Mouse (Mus musculus) neural tube, embryonic 14.5 days (tissue): ENCODE results near the gene Wdr26. TPM values are rescaled to one million over a fixed set of nuclear protein-coding genes. Genes with fewer than 3 reads are reported as not detected.

Experiments used
- ATAC-seq: fragments of 200-750 bp; cut with Nextera tagmentation; 2 replicates; pipeline ENCODE4 v1.8.0; 2017; ENCODE audit warnings: low read depth, mild to moderate bottlenecking, moderate TSS enrichment, moderate library complexity
- H3K27ac ChIP-seq: fragments of 300-500 bp; sonication (generic); 2 replicates; pipeline ENCODE4 v1.5.1; 2014; ENCODE audit warnings: low read depth, mild to moderate bottlenecking, control low read depth, low read length, moderate library complexity, mixed read lengths
- H3K27me3 ChIP-seq: fragments of 300-500 bp; sonication (generic); 2 replicates; pipeline ENCODE4 v1.6.1; 2014; ENCODE audit warnings: low read length; ENCODE audit not compliant: control insufficient read depth, insufficient read depth
- H3K36me3 ChIP-seq: fragments of 300-500 bp; sonication (generic); 2 replicates; pipeline ENCODE4 v1.6.1; 2014; ENCODE audit warnings: low read length, mixed read lengths; ENCODE audit not compliant: control insufficient read depth, insufficient read depth
- H3K4me1 ChIP-seq: fragments of 300-500 bp; sonication (generic); 2 replicates; pipeline ENCODE4 v1.6.1; 2014; ENCODE audit warnings: low read length; ENCODE audit not compliant: control insufficient read depth, insufficient read depth
- H3K4me2 ChIP-seq: fragments of 300-500 bp; sonication (generic); 2 replicates; pipeline ENCODE4 v1.6.1; 2014; ENCODE audit warnings: mild to moderate bottlenecking, low read depth, low read length, control low read depth
- H3K4me3 ChIP-seq: fragments of 300-500 bp; sonication (generic); 2 replicates; pipeline ENCODE4 v1.5.1; 2014; ENCODE audit warnings: low read depth, low read length, control low read depth, mixed read lengths
- H3K9ac ChIP-seq: fragments of 300-500 bp; sonication (generic); replicated peaks from 2 replicates; pipeline ENCODE4 v1.6.1; 2014; ENCODE audit warnings: low read depth, mild to moderate bottlenecking, control low read depth, low read length, mixed read lengths
- H3K9me3 ChIP-seq: fragments of 300-500 bp; sonication (generic); 2 replicates; pipeline ENCODE4 v1.6.1; 2016; ENCODE audit warnings: low read length; ENCODE audit not compliant: control insufficient read depth
- WGBS: fragments of 180-500 bp; shearing (Covaris S2); extraction: QIAGEN DNeasy Blood & Tissue Kit; methylation state at CpG from one replicate; pipeline ENCODE4 v1.1.7; 2014; 5-methylcytosine and 5-hydroxymethylcytosine counted together
- polyA plus RNA-seq: library from polyadenylated mRNA; unstranded; fragments of >200 nt; fragmentation: Nextera tagmentation; extraction: Ambion mirVana; gene quantifications from 2 replicates; pipeline ENCODE4 v1.2.1, GENCODE M21; 2014

Gene Wdr26
- polyA plus RNA-seq, 1 experiment from 2014 or later, result 53.0 TPM

DNA sequence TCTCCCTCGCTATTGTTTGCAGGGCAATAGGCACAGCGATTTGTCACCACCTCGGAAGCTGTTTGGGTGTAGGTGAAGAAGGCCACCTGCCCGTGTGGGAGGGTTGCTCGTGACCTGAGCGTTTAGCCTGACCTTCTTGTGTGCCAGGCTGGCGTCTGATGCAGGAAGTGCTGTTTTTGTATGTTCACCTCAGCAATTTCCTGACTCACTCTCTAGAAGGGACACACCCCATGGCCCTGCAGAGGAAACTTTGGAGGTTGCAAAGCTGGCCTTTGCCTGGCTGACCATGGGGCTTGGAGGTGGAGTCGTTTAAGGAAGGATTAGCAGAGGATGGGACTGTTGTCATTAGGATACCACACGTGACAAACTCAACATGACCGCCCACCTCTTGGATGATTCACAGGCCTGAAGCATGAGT lies 18.9 kb upstream of the Wdr26 start:
- WGBS, result 34% methylated on average over 10 of the region's 10 CpGs
- Histone ChIP-seq H3K4me1 (no peaks in the 10 kb centered on the region), H3K36me3 (no peaks in the 10 kb centered on the region), H3K27ac (no peak overlapping the region), H3K9ac (no peak overlapping the region), H3K9me3 (no peaks in the 10 kb centered on the region), H3K4me3 (no peak overlapping the region), H3K27me3 (no peaks in the 10 kb centered on the region), H3K4me2 (no peak overlapping the region)
- no peak for ATAC-seq

DNA sequence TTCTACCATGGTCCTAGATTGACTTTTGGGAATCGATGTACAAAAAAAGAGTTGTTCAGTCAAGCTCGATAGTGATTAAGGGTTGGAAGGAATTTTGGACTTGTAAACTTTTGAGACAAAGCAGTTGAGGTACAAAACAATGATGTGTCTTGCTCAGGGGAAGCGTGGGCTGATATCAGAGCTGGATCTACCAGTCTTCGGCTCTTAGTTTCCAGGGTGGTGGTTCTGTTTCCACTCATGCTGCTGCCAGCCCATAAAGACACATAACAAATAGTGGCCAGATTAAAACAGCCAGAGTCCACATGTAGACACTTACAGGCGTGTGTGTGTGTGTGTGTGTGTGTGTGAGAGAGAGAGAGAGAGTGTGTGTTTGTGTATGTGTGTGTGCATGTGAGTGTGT lies 17.2 kb upstream of the Wdr26 start:
- no peaks in the 10 kb centered on the region for H3K27me3 ChIP-seq
- no peak for ATAC-seq
- WGBS, result 94% methylated on average over 5 of the region's 5 CpGs
- H3K36me3 ChIP-seq, result no peaks in the 10 kb centered on the region
- H3K4me3 ChIP-seq, result no peak overlapping the region
- no peaks in the 10 kb centered on the region for H3K9me3 ChIP-seq
- no peaks in the 10 kb centered on the region for H3K4me1 ChIP-seq
- H3K9ac ChIP-seq, result no peak overlapping the region
- no peak overlapping the region for H3K27ac ChIP-seq
- H3K4me2 ChIP-seq, result no peak overlapping the region

- Histone ChIP-seq H3K9me3 (no peaks in the 10 kb centered on the region), H3K4me2 (no peak overlapping the region), H3K27ac (no peak overlapping the region), H3K9ac (no peak overlapping the region), H3K4me3 (no peak overlapping the region), H3K27me3 (no peaks in the 10 kb centered on the region), H3K36me3 (no peaks in the 10 kb centered on the region), H3K4me1 (no peaks in the 10 kb centered on the region)
- no peak for ATAC-seq
- 77% methylated on average over 5 of the region's 5 CpGs for WGBS
Measured at GRCm38 (mm10) chr1:181228591-181228990, 16.8 kb upstream of the Wdr26 start.

DNA sequence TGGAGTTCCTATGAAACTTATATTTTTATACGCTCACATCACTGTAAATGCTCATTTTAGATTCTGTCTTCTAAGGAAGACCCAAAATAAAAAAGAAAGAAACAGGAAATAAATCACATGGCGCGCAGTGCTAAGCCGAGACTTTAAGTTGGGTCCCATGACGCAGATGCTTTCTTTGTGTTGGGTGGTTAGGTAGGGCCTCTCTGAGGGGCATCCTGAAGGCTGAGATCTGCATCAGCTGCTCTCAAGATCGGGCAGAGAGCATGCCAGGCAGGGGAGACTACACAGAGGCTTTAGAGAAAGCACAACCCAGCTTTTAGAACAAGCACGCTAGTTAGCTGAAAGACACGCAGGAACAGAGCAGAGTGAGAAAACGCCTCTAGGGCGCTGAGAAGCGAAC lies 16.0 kb upstream of the Wdr26 start:
- no peak for ATAC-seq
- no peak overlapping the region for H3K4me3 ChIP-seq
- H3K9me3 ChIP-seq, result no peaks in the 10 kb centered on the region
- 86% methylated on average over 11 of the region's 11 CpGs for WGBS
- H3K4me2 ChIP-seq, result no peak overlapping the region
- H3K27me3 ChIP-seq, result no peaks in the 10 kb centered on the region
- no peaks in the 10 kb centered on the region for H3K36me3 ChIP-seq
- no peak overlapping the region for H3K9ac ChIP-seq
- no peaks in the 10 kb centered on the region for H3K4me1 ChIP-seq
- H3K27ac ChIP-seq, result no peak overlapping the region

- no peaks in the 10 kb centered on the region for H3K27me3 ChIP-seq
- no peak for ATAC-seq
- 79% methylated on average over 11 of the region's 11 CpGs for WGBS
- no peaks in the 10 kb centered on the region for H3K36me3 ChIP-seq
- no peak overlapping the region for H3K4me2 ChIP-seq
- H3K4me1 ChIP-seq, result no peaks in the 10 kb centered on the region
- no peak overlapping the region for H3K9ac ChIP-seq
- no peak overlapping the region for H3K4me3 ChIP-seq
- no peak overlapping the region for H3K27ac ChIP-seq
- no peaks in the 10 kb centered on the region for H3K9me3 ChIP-seq
Measured at GRCm38 (mm10) chr1:181226850-181227249, 15.0 kb upstream of the Wdr26 start.

GRCm38 (mm10) chr1:181225281-181225680 lies 13.5 kb upstream of the Wdr26 start:
- ATAC-seq, result no peak
- H3K4me3 ChIP-seq, result no peak overlapping the region
- no peaks in the 10 kb centered on the region for H3K9me3 ChIP-seq
- no peak overlapping the region for H3K4me2 ChIP-seq
- no peak overlapping the region for H3K9ac ChIP-seq
- no peaks in the 10 kb centered on the region for H3K27me3 ChIP-seq
- no peak overlapping the region for H3K27ac ChIP-seq
- H3K4me1 ChIP-seq, result no peaks in the 10 kb centered on the region
- 77% methylated on average over 5 of the region's 5 CpGs for WGBS
- no peaks in the 10 kb centered on the region for H3K36me3 ChIP-seq

GRCm38 (mm10) chr1:181222041-181222440 lies 10.2 kb upstream of the Wdr26 start:
- no peaks in the 10 kb centered on the region for H3K4me1 ChIP-seq
- H3K27me3 ChIP-seq, result no peaks in the 10 kb centered on the region
- no peaks in the 10 kb centered on the region for H3K36me3 ChIP-seq
- no peak for ATAC-seq
- no peak overlapping the region for H3K4me3 ChIP-seq
- no peak overlapping the region for H3K4me2 ChIP-seq
- H3K9me3 ChIP-seq, result no peaks in the 10 kb centered on the region
- WGBS, result 25% methylated on average over 1 of the region's 1 CpGs
- no peak overlapping the region for H3K9ac ChIP-seq
- H3K27ac ChIP-seq, result no peak overlapping the region

- 71% methylated on average over 4 of the region's 4 CpGs for WGBS
- H3K4me2 ChIP-seq, result no peak overlapping the region
Measured at GRCm38 (mm10) chr1:181216315-181216714, 4.5 kb upstream of the Wdr26 start.

GRCm38 (mm10) chr1:181214296-181215035 lies 2.7 kb upstream of the Wdr26 start:
- WGBS, result 90% methylated on average over 8 of the region's 8 CpGs
- peaks cover 14% of the 10 kb centered on the region for H3K4me1 ChIP-seq
- ATAC-seq, result no peak
- H3K4me2 ChIP-seq, result no peak overlapping the region
- no peaks in the 10 kb centered on the region for H3K36me3 ChIP-seq
- no peak overlapping the region for H3K9ac ChIP-seq
- no peak overlapping the region for H3K27ac ChIP-seq
- H3K27me3 ChIP-seq, result no peaks in the 10 kb centered on the region
- H3K9me3 ChIP-seq, result no peaks in the 10 kb centered on the region
- H3K4me3 ChIP-seq, result no peak overlapping the region

More at GRCm38 (mm10) chr1:181216315-181216714, 4.5 kb upstream of the Wdr26 start:
- no peaks in the 10 kb centered on the region for H3K27me3 ChIP-seq
- no peaks in the 10 kb centered on the region for H3K9me3 ChIP-seq
- ATAC-seq, result no peak
- H3K36me3 ChIP-seq, result no peaks in the 10 kb centered on the region
- H3K27ac ChIP-seq, result no peak overlapping the region
- peaks cover 6% of the 10 kb centered on the region; the same call in 1 of the 2 replicates for H3K4me1 ChIP-seq
- H3K9ac ChIP-seq, result no peak overlapping the region
- H3K4me3 ChIP-seq, result no peak overlapping the region
